ENCODE assay signal across 28 mouse cellular contexts in genomic region chr2:27089238-27089637, GRCm38 (mm10). TPM values are rescaled to one million over a fixed set of nuclear protein-coding genes. Genes with fewer than 3 reads are reported as not detected.
DNase-seq lines count a peak whose midpoint lies in the region; ATAC-seq and TF ChIP-seq lines count a peak whose summit lies in the region.
"Had no signal": no experiment of that assay in that cellular context is flagged by ENCODE, and none has a peak within 500 bp of the region (broad histone marks: within the 10 kb centered on the region; RNA-seq: fewer than 3 reads in every experiment).

No protein-coding gene starts in this region.

- H3K4me3 ChIP-seq in kidney, adult 2 months (ENCODE audit: insufficient read depth, low read depth, low read length), result no peak overlapping the region
- no peak overlapping the region for H3K4me3 ChIP-seq in lung, embryonic 15.5 days
- no peak overlapping the region for H3K4me3 ChIP-seq in stomach, embryonic 16.5 days (replicated peaks; ENCODE audit: low read length)
- H3K4me3 ChIP-seq: embryonic facial prominence, embryonic 15.5 days; megakaryocyte, embryonic 14.5 days; midbrain, embryonic 13.5 days had no signal

- no peak for TF ChIP-seq CTCF in kidney, adult 2 months (conservative IDR thresholded peaks at IDR 0.05; ENCODE audit: insufficient read depth, insufficient read length, low read depth, low read length)

- H3K9ac ChIP-seq in lung, embryonic 15.5 days, result no peak overlapping the region
- H3K9ac ChIP-seq in stomach, embryonic 16.5 days (ENCODE audit: low read length), result no peak overlapping the region
- H3K9ac ChIP-seq: embryonic facial prominence, embryonic 15.5 days; liver, postnatal 0 days; midbrain, embryonic 13.5 days had no signal

- H3K36me3 ChIP-seq in kidney, adult 2 months (ENCODE audit: control insufficient read depth, insufficient read depth, low read length), result no peaks in the 10 kb centered on the region
- no peaks in the 10 kb centered on the region for H3K36me3 ChIP-seq in lung, embryonic 15.5 days
- H3K36me3 ChIP-seq in stomach, embryonic 16.5 days (ENCODE audit: control insufficient read depth, insufficient read depth, low read length), result no peaks in the 10 kb centered on the region
- H3K36me3 ChIP-seq: embryonic facial prominence, embryonic 15.5 days; G1E; midbrain, embryonic 13.5 days had no signal

- WGBS in kidney, adult 2 months, result 54% methylated on average over 1 of the region's 1 CpGs
- WGBS in lung, embryonic 15.5 days, result 36% methylated on average over 1 of the region's 1 CpGs
- 54% methylated on average over 1 of the region's 1 CpGs for WGBS in stomach, embryonic 16.5 days

- H3K9me3 ChIP-seq in lung, embryonic 15.5 days, result no peaks in the 10 kb centered on the region
- no peaks in the 10 kb centered on the region for H3K9me3 ChIP-seq in stomach, embryonic 16.5 days (replicated peaks; ENCODE audit: control insufficient read depth, low read length)
- H3K9me3 ChIP-seq: embryonic facial prominence, embryonic 15.5 days; G1E; megakaryocyte, embryonic 14.5 days; midbrain, embryonic 13.5 days had no signal

- no peaks in the 10 kb centered on the region for H3K27me3 ChIP-seq in kidney, adult 2 months (replicated peaks; ENCODE audit: control insufficient read depth, insufficient read depth, low read length)
- no peaks in the 10 kb centered on the region for H3K27me3 ChIP-seq in lung, embryonic 15.5 days
- no peaks in the 10 kb centered on the region for H3K27me3 ChIP-seq in stomach, embryonic 16.5 days (ENCODE audit: control insufficient read depth, insufficient read depth, low read length)
- H3K27me3 ChIP-seq: embryonic facial prominence, embryonic 15.5 days; midbrain, embryonic 13.5 days had no signal

- peak overlapping the region; percentile 71 for H3K27ac ChIP-seq in kidney, adult 2 months (ENCODE audit: insufficient read depth, low read depth, low read length)
- H3K27ac ChIP-seq in lung, embryonic 15.5 days, result peak overlapping the region; percentile 92
- peak overlapping the region; percentile 81; the same call in 1 of the 2 replicates for H3K27ac ChIP-seq in stomach, embryonic 16.5 days (ENCODE audit: low read length)
- H3K27ac ChIP-seq: midbrain, embryonic 13.5 days had no signal

- H3K4me2 ChIP-seq in lung, embryonic 15.5 days, result no peak overlapping the region
- no peak overlapping the region for H3K4me2 ChIP-seq in stomach, embryonic 16.5 days (ENCODE audit: low read depth, low read length)
- H3K4me2 ChIP-seq: embryonic facial prominence, embryonic 15.5 days; heart, embryonic 11.5 days; midbrain, embryonic 13.5 days had no signal

- TF ChIP-seq POLR2A in kidney, adult 2 months (IDR thresholded peaks at IDR 0.05; ENCODE audit: low read depth, low read length), result no peak

- DNase-seq in kidney, adult 2 months, result peak; percentile 40
- DNase-seq in kidney, adult 18-20 months, result no peak
- peak; percentile 60 for DNase-seq in lung, postnatal 10 days
- DNase-seq in right cerebral cortex, adult 2 months (ENCODE audit: low spot score in 2 of 2), result no peak
- no peak for DNase-seq in ovary, postnatal 10 days (ENCODE audit: low spot score)
- DNase-seq: adrenal gland, postnatal 36 days; B cell, adult 2 months; cerebellum, adult 11 months; cerebellum, adult 9-11 months; gastrocnemius, postnatal 36 days; heart, postnatal 14 days; left cerebral cortex, postnatal 4 days; liver; liver, postnatal 0 days; right cerebral cortex, postnatal 25 days; thymus, postnatal 14 days had no signal

- H3K4me1 ChIP-seq in kidney, adult 2 months (ENCODE audit: control insufficient read depth, insufficient read depth, low read length), result peaks cover 6% of the 10 kb centered on the region; the same call in 1 of the 2 replicates
- peaks cover 54% of the 10 kb centered on the region for H3K4me1 ChIP-seq in lung, embryonic 15.5 days
- peaks cover 41% of the 10 kb centered on the region for H3K4me1 ChIP-seq in stomach, embryonic 16.5 days (ENCODE audit: control insufficient read depth, insufficient read depth, low read length)
- H3K4me1 ChIP-seq: midbrain, embryonic 13.5 days had no signal

- no peak for ATAC-seq in lung, embryonic 15.5 days (ENCODE audit: borderline replicate concordance, extremely low read depth, low FRiP score, low TSS enrichment)
- no peak for ATAC-seq in stomach, embryonic 16.5 days (ENCODE audit: insufficient read depth, low FRiP score)
- ATAC-seq: forebrain, embryonic 16.5 days; hindbrain, postnatal 0 days; intestine, embryonic 16.5 days; liver, postnatal 0 days; midbrain, embryonic 13.5 days; Patski had no signal

RNA-seq across cellular contexts. Expression of gene Adamtsl2, which starts 10.1 kb away (rescaled TPM):
- polyA plus RNA-seq in kidney, adult 2 months (2012; rRNA removed), result 21.7 and 25.7 TPM in 2 replicates
- 20.5 and 27.4 TPM in 2 replicates for polyA plus RNA-seq in lung, embryonic 15.5 days (2015; fragmentation: Nextera tagmentation; extraction: Ambion mirVana)
- polyA plus RNA-seq in stomach, embryonic 16.5 days (2015; fragmentation: Nextera tagmentation; extraction: Ambion mirVana), result 3.6 and 4.0 TPM in 2 replicates
- polyA plus RNA-seq: G1E had no signal

RNA-seq across cellular contexts. Expression of gene Mymk, which starts 17.3 kb away (rescaled TPM):
- 0.09 and 0.16 TPM in 2 replicates for polyA plus RNA-seq in kidney, adult 2 months (2012; rRNA removed)
- 0.49 and 0.76 TPM in 2 replicates for polyA plus RNA-seq in lung, embryonic 15.5 days (2015; fragmentation: Nextera tagmentation; extraction: Ambion mirVana)
- polyA plus RNA-seq in stomach, embryonic 16.5 days (2015; fragmentation: Nextera tagmentation; extraction: Ambion mirVana), result 0.60 and 9.8 TPM in 2 replicates
- polyA plus RNA-seq: forebrain, embryonic 16.5 days; G1E; liver, postnatal 0 days; midbrain, embryonic 13.5 days; testis, adult 2 months had no signal

RNA-seq across cellular contexts. Expression of gene Fam163b, which starts 53.1 kb away (rescaled TPM):
- polyA plus RNA-seq in kidney, adult 2 months (2012; rRNA removed), result 0.38 and 0.42 TPM in 2 replicates
- polyA plus RNA-seq in lung, embryonic 15.5 days (2015; fragmentation: Nextera tagmentation; extraction: Ambion mirVana), result 0.69 and 0.70 TPM in 2 replicates
- polyA plus RNA-seq in stomach, embryonic 16.5 days (2015; fragmentation: Nextera tagmentation; extraction: Ambion mirVana), result 0.04 and 0.10 TPM in 2 replicates
- polyA plus RNA-seq: G1E; liver, postnatal 0 days; Patski had no signal

Comparison
In these comparisons a context has a peak if more than half of its experiments do, and no peak if none do; other contexts are left out.
1. DNase-seq: peak in kidney, adult 2 months (single experiment) and lung, postnatal 10 days (single experiment); none in kidney, adult 18-20 months (single experiment), right cerebral cortex, adult 2 months (0 of 2) and ovary, postnatal 10 days (single experiment).
2. Peak in every context shown above with its lines, with median percentiles within 50 percentile points of each other: H3K27ac ChIP-seq.